Mouse (Mus musculus) bone marrow macrophage, adult 2 months (primary cell): ENCODE results near the gene Zfp758.

Experiments
- CTCF ChIP-seq: IDR thresholded peaks from 2 replicates; pipeline ENCODE4 v1.5.1; 2012; ENCODE audit warnings: low read depth, mild to moderate bottlenecking, low read length, moderate library complexity
- POLR2A ChIP-seq: IDR thresholded peaks from 2 replicates; pipeline ENCODE4 v1.6.1; 2012; ENCODE audit warnings: mild to moderate bottlenecking, low read depth, low read length, borderline replicate concordance

- TF ChIP-seq POLR2A (no peak), CTCF (no peak)
Observed at GRCm38 (mm10) chr17:22360572-22360971, 681 bp upstream of the Zfp758 start.
